Mouse (Mus musculus): ENCODE data around the gene Tmem53.

GRCm38 (mm10) chr4:117267284-117267683 is 15.5 kb downstream of the Tmem53 start:
- peak; percentile 77; the same call in 1 of the 2 replicates for TF ChIP-seq CTCF (IDR thresholded peaks at IDR 0.05; ENCODE audit: borderline replicate concordance, control insufficient read depth, extremely low read depth, insufficient read depth, low read length, poor library complexity)
- TF ChIP-seq POLR2A (IDR thresholded peaks at IDR 0.05; ENCODE audit: control insufficient read depth, extremely low read depth, insufficient read depth, low read length, poor library complexity) = no peak
